Mouse (Mus musculus) stomach, postnatal 0 days (tissue): ENCODE data around the gene Snd1. TPM values are rescaled to one million over a fixed set of nuclear protein-coding genes. Genes with fewer than 3 reads are reported as not detected.

Source experiments
- ATAC-seq: fragments of 200-750 bp; cut with Nextera tagmentation; 2 replicates; pipeline ENCODE4 v1.8.0; 2017; ENCODE audit not compliant: low FRiP score, low TSS enrichment
- DNase-seq: peaks from one replicate; pipeline ENCODE4 v3.0.0-alpha.2; 2016; ENCODE audit warnings: low spot score
- H3K27ac ChIP-seq: fragments of 300-500 bp; sonication (generic); replicated peaks from 2 replicates; pipeline ENCODE4 v1.5.1; 2014; ENCODE audit warnings: mild to moderate bottlenecking, control low read depth
- H3K27me3 ChIP-seq: fragments of 300-500 bp; sonication (generic); 2 replicates; pipeline ENCODE4 v1.6.1; 2014; ENCODE audit warnings: low read length; ENCODE audit not compliant: control insufficient read depth, insufficient read depth
- H3K36me3 ChIP-seq: fragments of 300-500 bp; sonication (generic); 2 replicates; pipeline ENCODE4 v1.6.1; 2014; ENCODE audit warnings: low read length, mixed read lengths; ENCODE audit not compliant: control insufficient read depth, insufficient read depth
- H3K4me1 ChIP-seq: fragments of 300-500 bp; sonication (generic); replicated peaks from 2 replicates; pipeline ENCODE4 v1.6.1; 2014; ENCODE audit warnings: antibody characterized with exemption; ENCODE audit not compliant: control insufficient read depth, insufficient read depth
- H3K4me2 ChIP-seq: fragments of 300-500 bp; sonication (generic); replicated peaks from 2 replicates; pipeline ENCODE4 v1.6.1; 2014; ENCODE audit warnings: low read depth, mild to moderate bottlenecking, control low read depth, moderate library complexity
- H3K4me3 ChIP-seq: fragments of 300-500 bp; sonication (generic); 2 replicates; pipeline ENCODE4 v1.5.1; 2014; ENCODE audit warnings: low read depth, low read length, control low read depth
- H3K9ac ChIP-seq: fragments of 300-500 bp; sonication (generic); 2 replicates; pipeline ENCODE4 v1.6.1; 2014; ENCODE audit warnings: mild to moderate bottlenecking, low read length, control low read depth, mixed read lengths
- H3K9me3 ChIP-seq: fragments of 300-500 bp; sonication (generic); 2 replicates; pipeline ENCODE4 v1.6.1; 2016; ENCODE audit warnings: low read length; ENCODE audit not compliant: control insufficient read depth
- CTCF ChIP-seq: IDR thresholded peaks from 2 replicates; pipeline ENCODE4 v1.5.1; 2016; ENCODE audit warnings: antibody characterized with exemption, low read depth, mild to moderate bottlenecking, moderate library complexity
- EP300 ChIP-seq: optimal IDR thresholded peaks from 2 replicates; pipeline ENCODE3; 2016; ENCODE audit warnings: antibody characterized with exemption
- WGBS: fragments of 180-500 bp; shearing (Covaris S2); extraction: QIAGEN DNeasy Blood & Tissue Kit; methylation state at CpG from one replicate; pipeline ENCODE4 v1.1.7; 2014; 5-methylcytosine and 5-hydroxymethylcytosine counted together
- polyA plus RNA-seq: library from polyadenylated mRNA; unstranded; fragments of >200 nt; fragmentation: Nextera tagmentation; extraction: Ambion mirVana; gene quantifications from 2 replicates; pipeline ENCODE4 v1.2.1, GENCODE M21; 2015

The Snd1 gene
- polyA plus RNA-seq, 1 experiment from 2014 or later, result 81.3 TPM

DNA sequence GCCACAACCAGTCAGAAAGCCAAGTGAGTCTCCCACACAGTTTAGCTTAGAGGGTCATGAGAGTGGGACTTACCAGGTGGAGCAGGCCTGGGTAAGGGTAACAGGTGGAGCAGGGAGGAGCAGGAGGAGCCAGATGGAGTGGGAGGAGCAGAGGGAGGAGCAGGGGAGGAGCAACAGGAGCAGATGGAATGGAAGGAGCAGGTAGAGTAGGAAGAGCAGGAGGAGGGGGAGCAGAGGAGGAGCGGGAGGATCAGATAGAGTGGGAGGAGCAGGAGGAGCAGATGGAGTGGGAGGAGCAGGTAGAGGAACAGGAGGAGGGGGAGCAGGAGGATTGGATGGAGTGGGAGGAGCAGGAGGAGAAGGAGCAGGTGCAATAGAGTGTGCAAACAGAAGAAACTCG lies 427.6 kb downstream of the Snd1 start:
- TF ChIP-seq EP300 (no peak), CTCF (no peak)
- Histone ChIP-seq H3K4me1 (no peaks in the 10 kb centered on the region), H3K36me3 (no peaks in the 10 kb centered on the region), H3K27ac (no peak overlapping the region), H3K9me3 (no peaks in the 10 kb centered on the region), H3K4me3 (no peak overlapping the region), H3K4me2 (no peak overlapping the region), H3K27me3 (no peaks in the 10 kb centered on the region), H3K9ac (no peak overlapping the region)
- no peak for DNase-seq
- 39% methylated on average over 2 of the region's 2 CpGs for WGBS
- no peak for ATAC-seq

DNA sequence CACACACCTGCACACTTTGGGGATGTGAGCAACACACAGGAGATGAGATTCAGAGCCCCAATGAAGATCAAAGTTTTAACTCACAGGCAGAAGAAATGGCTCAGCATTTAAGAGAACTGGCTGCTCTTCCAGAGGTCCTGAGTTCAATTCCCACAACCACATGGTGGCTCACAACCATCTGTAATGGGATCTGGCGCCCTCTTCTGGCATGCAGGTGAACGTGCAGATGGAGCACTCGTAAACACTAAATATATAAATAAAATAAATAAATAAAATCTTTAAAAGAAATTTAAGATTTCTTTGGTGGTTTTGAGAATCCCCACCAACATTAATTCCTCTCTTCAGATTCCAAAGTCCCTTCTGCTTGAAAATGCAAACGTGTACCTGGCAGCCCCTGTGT lies 429.5 kb downstream of the Snd1 start:
- WGBS, result 58% methylated on average over 4 of the region's 4 CpGs
- H3K4me1 ChIP-seq, result no peaks in the 10 kb centered on the region
- no peak overlapping the region for H3K9ac ChIP-seq
- TF ChIP-seq EP300 (no peak), CTCF (peak; percentile 34)
- no peak overlapping the region for H3K27ac ChIP-seq
- H3K4me2 ChIP-seq, result no peak overlapping the region
- ATAC-seq (no peak), DNase-seq (no peak)
- no peaks in the 10 kb centered on the region for H3K36me3 ChIP-seq
- H3K4me3 ChIP-seq, result no peak overlapping the region
- H3K9me3 ChIP-seq, result no peaks in the 10 kb centered on the region
- no peaks in the 10 kb centered on the region for H3K27me3 ChIP-seq

DNA sequence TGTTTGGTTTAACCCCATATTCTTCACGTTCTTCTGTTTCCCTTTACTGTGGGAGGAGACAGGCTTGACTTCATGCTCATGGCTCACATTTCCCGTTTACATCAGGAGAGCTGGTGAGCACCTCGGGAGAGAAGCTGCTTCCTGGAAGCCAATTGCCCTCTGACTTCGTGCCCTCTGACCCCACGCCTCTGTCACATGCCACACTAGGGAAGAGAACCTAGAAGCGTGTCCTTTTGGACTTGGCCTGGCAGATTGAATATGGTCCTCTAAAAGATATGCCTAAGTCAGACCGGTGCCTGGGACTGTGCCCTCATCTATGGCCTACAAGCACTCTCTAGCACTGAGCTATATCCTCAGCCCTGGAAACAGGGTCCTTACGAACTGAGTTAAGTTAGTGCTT lies 430.4 kb downstream of the Snd1 start:
- DNase-seq (no peak), ATAC-seq (no peak)
- no peaks in the 10 kb centered on the region for H3K27me3 ChIP-seq
- TF ChIP-seq CTCF (no peak), EP300 (no peak)
- H3K27ac ChIP-seq, result no peak overlapping the region
- H3K9ac ChIP-seq, result no peak overlapping the region
- H3K9me3 ChIP-seq, result no peaks in the 10 kb centered on the region
- H3K4me2 ChIP-seq, result no peak overlapping the region
- H3K36me3 ChIP-seq, result no peaks in the 10 kb centered on the region
- H3K4me3 ChIP-seq, result no peak overlapping the region
- WGBS, result 64% methylated on average over 8 of the region's 8 CpGs
- H3K4me1 ChIP-seq, result no peaks in the 10 kb centered on the region

DNA sequence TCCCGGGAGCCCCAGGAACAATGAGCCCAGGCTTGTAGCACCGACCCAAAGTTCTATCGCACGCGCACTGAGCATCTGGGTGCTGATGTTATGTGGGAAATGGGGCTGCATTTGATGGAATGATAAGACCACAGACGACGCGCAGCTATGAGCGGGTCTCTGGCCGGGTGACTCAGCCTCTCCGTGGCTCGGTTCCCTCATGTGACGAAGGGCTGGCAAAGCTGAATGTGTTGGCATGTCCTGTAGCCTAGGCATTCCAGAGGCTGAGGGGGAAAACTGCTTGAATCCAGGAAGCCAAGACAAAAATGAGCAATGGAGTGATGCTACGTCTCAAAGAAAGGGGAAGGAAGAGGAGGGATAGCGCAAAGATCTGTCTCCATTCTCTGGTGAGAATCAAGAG lies 434.9 kb downstream of the Snd1 start:
- no peaks in the 10 kb centered on the region for H3K4me1 ChIP-seq
- H3K27ac ChIP-seq, result no peak overlapping the region
- H3K4me3 ChIP-seq, result no peak overlapping the region
- no peak for TF ChIP-seq CTCF
- no peak for TF ChIP-seq EP300
- DNase-seq (no peak), ATAC-seq (no peak)
- 75% methylated on average over 15 of the region's 15 CpGs for WGBS
- no peak overlapping the region for H3K4me2 ChIP-seq
- no peaks in the 10 kb centered on the region for H3K27me3 ChIP-seq
- H3K9ac ChIP-seq, result no peak overlapping the region
- H3K36me3 ChIP-seq, result no peaks in the 10 kb centered on the region
- no peaks in the 10 kb centered on the region for H3K9me3 ChIP-seq

DNA sequence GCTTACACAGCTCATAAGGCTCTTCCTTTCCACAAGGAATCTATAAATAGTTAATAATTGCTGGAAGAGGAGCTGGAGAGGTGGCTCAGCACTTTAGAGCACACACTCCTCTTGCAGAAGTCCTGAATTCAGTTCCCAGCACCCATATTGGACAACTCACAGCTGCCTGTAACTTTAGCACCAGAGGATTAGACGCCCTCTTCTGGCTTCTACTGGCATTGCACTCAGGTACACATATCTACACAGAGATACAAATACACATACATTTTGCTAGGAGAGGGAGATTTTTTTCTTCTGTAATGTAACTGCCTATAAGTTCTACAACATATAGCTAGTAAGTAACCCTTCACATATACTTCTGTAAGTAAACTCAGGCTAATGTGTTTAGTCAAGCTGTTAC lies 440.0 kb downstream of the Snd1 start:
- DNase-seq (no peak), ATAC-seq (no peak)
- TF ChIP-seq EP300 (no peak), CTCF (peak; percentile 34)
- 40% methylated on average over 1 of the region's 1 CpGs for WGBS
- Histone ChIP-seq H3K4me3 (no peak overlapping the region), H3K27ac (no peak overlapping the region), H3K9me3 (no peaks in the 10 kb centered on the region), H3K27me3 (no peaks in the 10 kb centered on the region), H3K4me1 (no peaks in the 10 kb centered on the region), H3K36me3 (no peaks in the 10 kb centered on the region), H3K4me2 (no peak overlapping the region), H3K9ac (no peak overlapping the region)

DNA sequence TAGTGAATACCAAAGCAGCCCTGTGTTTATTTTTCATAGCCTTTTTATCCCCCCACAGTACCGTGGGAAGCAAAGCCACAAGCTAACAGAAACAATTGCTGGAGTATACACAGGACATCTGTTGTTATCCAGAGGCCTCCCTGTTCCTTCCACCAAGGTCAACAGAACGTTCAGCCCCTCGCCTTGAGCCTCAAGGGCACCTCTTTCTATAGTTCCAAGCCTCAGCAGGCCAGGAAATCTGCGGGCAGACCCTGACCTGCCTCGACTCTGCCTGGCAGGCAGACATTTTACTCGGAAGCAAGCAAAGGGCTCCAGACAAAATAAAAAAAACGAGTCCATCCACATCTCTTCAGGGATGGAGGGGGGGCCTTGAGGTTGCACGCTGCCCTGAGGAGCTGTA lies 441.7 kb downstream of the Snd1 start:
- ATAC-seq, result no peak
- no peaks in the 10 kb centered on the region for H3K9me3 ChIP-seq
- H3K27ac ChIP-seq, result no peak overlapping the region
- TF ChIP-seq CTCF, result no peak
- no peak for TF ChIP-seq EP300
- no peak overlapping the region for H3K4me2 ChIP-seq
- no peaks in the 10 kb centered on the region for H3K27me3 ChIP-seq
- WGBS, result 35% methylated on average over 8 of the region's 8 CpGs
- H3K4me1 ChIP-seq, result no peaks in the 10 kb centered on the region
- no peak overlapping the region for H3K9ac ChIP-seq
- no peak overlapping the region for H3K4me3 ChIP-seq
- no peak for DNase-seq
- H3K36me3 ChIP-seq, result no peaks in the 10 kb centered on the region
